Mouse (Mus musculus) liver, embryonic 11.5 days (tissue): ENCODE results near the gene Vwf. TPM values are rescaled to one million over a fixed set of nuclear protein-coding genes. Genes with fewer than 3 reads are reported as not detected.

Source experiments
- ATAC-seq: fragments of 200-750 bp; cut with Nextera tagmentation; replicated peaks from 2 replicates; pipeline ENCODE4 v1.8.0; 2017; ENCODE audit warnings: moderate number of reproducible peaks, mild to moderate bottlenecking, moderate TSS enrichment, moderate library complexity; ENCODE audit not compliant: low FRiP score
- DNase-seq: peaks from one replicate; pipeline ENCODE4 v3.0.0-alpha.2; 2017; ENCODE audit warnings: low spot score
- H3K27ac ChIP-seq: fragments of 300-500 bp; sonication (generic); 2 replicates; pipeline ENCODE4 v1.5.1; 2014; ENCODE audit warnings: mild to moderate bottlenecking, low read depth, low read length, control low read depth
- H3K27me3 ChIP-seq: fragments of 300-500 bp; sonication (generic); replicated peaks from 2 replicates; pipeline ENCODE4 v1.6.1; 2014; ENCODE audit warnings: low read length, mixed read lengths; ENCODE audit not compliant: control insufficient read depth, insufficient read depth
- H3K36me3 ChIP-seq: fragments of 300-500 bp; sonication (generic); 2 replicates; pipeline ENCODE4 v1.6.1; 2014; ENCODE audit warnings: mild to moderate bottlenecking, low read length, moderate library complexity, mixed read lengths; ENCODE audit not compliant: control insufficient read depth, insufficient read depth
- H3K4me1 ChIP-seq: fragments of 300-500 bp; sonication (generic); replicated peaks from 2 replicates; pipeline ENCODE4 v1.6.1; 2014; ENCODE audit warnings: low read length, mixed read lengths; ENCODE audit not compliant: control insufficient read depth, insufficient read depth
- H3K4me2 ChIP-seq: fragments of 300-500 bp; sonication (generic); 2 replicates; pipeline ENCODE4 v1.6.1; 2014; ENCODE audit warnings: mild to moderate bottlenecking, control low read depth, moderate library complexity
- H3K4me3 ChIP-seq: fragments of 300-500 bp; sonication (generic); 2 replicates; pipeline ENCODE4 v1.5.1; 2014; ENCODE audit warnings: low read depth, low read length, control low read depth
- H3K9ac ChIP-seq: fragments of 300-500 bp; sonication (generic); 2 replicates; pipeline ENCODE4 v1.6.1; 2014; ENCODE audit warnings: low read depth, low read length, control low read depth
- H3K9me3 ChIP-seq: fragments of 300-500 bp; sonication (generic); 2 replicates; pipeline ENCODE4 v1.6.1; 2016; ENCODE audit warnings: low read length, inconsistent platforms, mixed read lengths; ENCODE audit not compliant: control insufficient read depth
- WGBS: fragments of 180-500 bp; shearing (Covaris S2); extraction: QIAGEN DNeasy Blood & Tissue Kit; methylation state at CpG from one replicate; pipeline ENCODE4 v1.1.7; 2014; 5-methylcytosine and 5-hydroxymethylcytosine counted together
- polyA plus RNA-seq: library from polyadenylated mRNA; unstranded; fragments of >200 nt; fragmentation: Nextera tagmentation; extraction: Ambion mirVana; gene quantifications from 2 replicates; pipeline ENCODE4 v1.2.1, GENCODE M21; 2014

Gene Vwf
- polyA plus RNA-seq, 1 experiment from 2014 or later = 32.4 TPM

DNA sequence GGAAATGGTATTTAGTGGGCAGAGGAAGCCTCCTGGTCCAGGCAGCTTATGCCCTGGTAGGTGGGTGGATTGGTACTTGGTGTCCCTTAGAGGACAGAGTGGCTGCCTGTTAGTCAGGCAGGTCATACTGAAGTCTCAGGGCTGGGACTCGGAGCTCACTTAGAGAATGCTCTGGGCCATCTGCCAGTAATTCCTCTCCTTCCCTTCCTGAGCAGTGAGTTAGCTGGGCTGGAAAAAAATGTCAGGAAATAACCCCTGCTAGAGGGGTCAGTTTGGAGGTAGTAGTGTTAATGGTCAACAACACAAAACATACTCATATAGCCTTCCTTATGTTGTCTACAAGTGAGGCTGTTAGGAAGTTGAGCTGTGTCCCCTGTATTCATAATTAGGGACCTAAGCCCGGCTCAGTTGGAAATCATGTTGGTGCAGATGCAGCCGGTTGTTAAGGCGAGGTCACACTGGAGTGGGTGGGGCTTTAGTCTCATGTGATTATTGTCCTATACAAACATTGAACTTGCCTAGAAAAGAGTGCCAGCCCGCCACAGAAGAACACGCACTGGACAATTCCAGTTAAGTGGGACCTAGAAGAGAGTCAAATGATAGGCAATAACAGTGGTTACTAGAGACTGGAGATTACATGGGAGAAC lies 33.5 kb upstream of the Vwf start:
- no peak for DNase-seq
- ATAC-seq = peak; percentile 42; the same call in 1 of the 2 replicates

GRCm38 (mm10) chr6:125515503-125516315 lies 30.9 kb upstream of the Vwf start:
- no peak overlapping the region for H3K9ac ChIP-seq
- 64% methylated on average over 11 of the region's 11 CpGs for WGBS
- no peaks in the 10 kb centered on the region for H3K9me3 ChIP-seq
- H3K4me1 ChIP-seq = peaks cover 20% of the 10 kb centered on the region
- H3K36me3 ChIP-seq = no peaks in the 10 kb centered on the region
- H3K4me2 ChIP-seq = no peak overlapping the region
- peak overlapping the region; percentile 26; the same call in 1 of the 2 replicates for H3K27ac ChIP-seq
- peak; percentile 67 for ATAC-seq
- no peak for DNase-seq
- no peak overlapping the region for H3K4me3 ChIP-seq
- H3K27me3 ChIP-seq = no peaks in the 10 kb centered on the region

More for the DNA sequence above, 33.5 kb upstream of the Vwf start:
- Histone ChIP-seq H3K4me2 (no peak overlapping the region), H3K36me3 (no peaks in the 10 kb centered on the region), H3K9ac (no peak overlapping the region), H3K27ac (peak overlapping the region; percentile 23; the same call in 1 of the 2 replicates), H3K4me3 (no peak overlapping the region), H3K9me3 (no peaks in the 10 kb centered on the region), H3K27me3 (no peaks in the 10 kb centered on the region), H3K4me1 (peaks cover 20% of the 10 kb centered on the region)
- WGBS = 36% methylated on average over 6 of the region's 6 CpGs

DNA sequence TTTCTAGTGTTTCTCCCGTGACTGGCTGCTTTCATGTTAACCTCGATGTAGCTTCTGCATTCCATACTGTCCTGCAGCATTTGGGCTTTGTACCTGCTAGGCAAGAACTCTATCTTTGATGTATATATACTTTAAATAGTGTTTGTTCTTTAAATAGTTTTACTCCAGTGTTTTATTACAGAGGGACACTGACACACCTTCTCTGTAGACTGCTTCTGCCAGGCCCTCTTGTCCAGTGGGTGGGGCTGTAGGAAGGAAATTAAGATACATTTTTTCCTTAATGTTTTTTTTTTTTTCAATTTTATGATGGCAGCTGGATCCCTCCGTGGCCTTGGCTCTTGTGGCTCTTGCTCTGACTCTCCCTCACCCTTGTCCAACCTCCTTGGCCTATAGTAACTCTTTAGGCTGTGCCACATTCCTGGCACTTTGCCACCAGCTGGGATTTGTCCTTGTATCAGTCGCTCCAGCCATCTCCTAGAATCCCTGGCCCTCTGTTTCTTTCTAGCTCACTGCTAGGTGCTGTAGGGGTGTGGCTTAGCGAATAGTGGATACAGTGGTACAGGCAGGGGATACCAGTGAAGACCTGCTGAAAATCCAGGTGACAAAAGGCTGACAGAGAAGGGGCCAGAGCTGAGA lies 24.9 kb upstream of the Vwf start:
- H3K4me3 ChIP-seq = no peak overlapping the region
- ATAC-seq = no peak
- no peak for DNase-seq
- H3K9ac ChIP-seq = no peak overlapping the region
- no peaks in the 10 kb centered on the region for H3K9me3 ChIP-seq
- no peak overlapping the region for H3K4me2 ChIP-seq
- H3K4me1 ChIP-seq = no peaks in the 10 kb centered on the region; the same call in 1 of the 2 replicates
- WGBS = 64% methylated on average over 5 of the region's 5 CpGs
- H3K27ac ChIP-seq = no peak overlapping the region
- H3K36me3 ChIP-seq = no peaks in the 10 kb centered on the region
- no peaks in the 10 kb centered on the region for H3K27me3 ChIP-seq

DNA sequence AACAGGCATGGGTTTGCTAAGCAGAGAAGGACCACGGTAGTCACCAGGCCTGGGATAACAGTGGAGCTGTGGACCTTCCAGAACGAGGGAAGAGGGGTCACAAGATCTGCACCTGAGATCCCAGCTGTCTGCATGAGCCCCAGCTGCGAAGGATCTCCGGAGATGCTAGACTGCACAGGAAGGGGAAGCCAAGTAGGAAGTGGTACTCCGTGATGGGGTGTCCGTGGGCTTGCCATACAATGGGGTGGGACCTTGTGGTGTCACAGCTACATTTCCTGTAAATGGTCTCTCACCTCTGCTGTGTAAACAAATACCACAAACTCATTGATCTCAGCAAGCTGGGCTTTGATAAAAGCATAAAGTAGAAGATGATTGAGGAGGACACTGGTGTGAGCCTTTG lies 22.5 kb upstream of the Vwf start:
- no peak overlapping the region for H3K4me3 ChIP-seq

DNA sequence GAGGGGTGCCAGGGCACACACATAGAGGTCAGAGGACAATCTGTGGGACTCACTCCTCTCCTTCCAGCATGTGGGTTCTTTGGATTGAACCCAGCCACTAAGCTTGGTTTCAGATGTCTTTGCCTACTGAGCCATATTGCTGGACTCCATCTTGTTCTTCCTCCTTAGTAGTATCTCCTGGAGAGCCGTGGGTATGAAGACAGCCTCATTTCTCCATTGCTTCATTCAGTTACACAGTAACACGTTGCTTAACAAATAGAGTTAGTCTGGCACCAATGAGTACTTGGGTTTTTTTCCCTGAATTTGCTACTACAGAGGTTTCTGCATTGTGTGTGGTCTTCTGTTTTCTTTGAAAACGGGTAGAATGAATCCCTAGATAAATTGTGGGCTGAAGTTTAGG lies 20.5 kb upstream of the Vwf start:
- H3K4me1 ChIP-seq = no peaks in the 10 kb centered on the region
- 57% methylated on average over 3 of the region's 3 CpGs for WGBS
- H3K4me3 ChIP-seq = no peak overlapping the region
- no peaks in the 10 kb centered on the region for H3K36me3 ChIP-seq
- ATAC-seq (no peak), DNase-seq (no peak)
- no peak overlapping the region for H3K4me2 ChIP-seq
- no peaks in the 10 kb centered on the region for H3K27me3 ChIP-seq
- no peaks in the 10 kb centered on the region for H3K9me3 ChIP-seq
- no peak overlapping the region for H3K9ac ChIP-seq
- H3K27ac ChIP-seq = no peak overlapping the region

More for the DNA sequence above, 22.5 kb upstream of the Vwf start:
- no peak overlapping the region for H3K9ac ChIP-seq
- 57% methylated on average over 6 of the region's 6 CpGs for WGBS
- no peak overlapping the region for H3K4me2 ChIP-seq
- ATAC-seq (no peak), DNase-seq (no peak)
- H3K27ac ChIP-seq = no peak overlapping the region
- H3K9me3 ChIP-seq = no peaks in the 10 kb centered on the region
- no peaks in the 10 kb centered on the region for H3K36me3 ChIP-seq
- no peaks in the 10 kb centered on the region; the same call in 1 of the 2 replicates for H3K4me1 ChIP-seq
- H3K27me3 ChIP-seq = no peaks in the 10 kb centered on the region

DNA sequence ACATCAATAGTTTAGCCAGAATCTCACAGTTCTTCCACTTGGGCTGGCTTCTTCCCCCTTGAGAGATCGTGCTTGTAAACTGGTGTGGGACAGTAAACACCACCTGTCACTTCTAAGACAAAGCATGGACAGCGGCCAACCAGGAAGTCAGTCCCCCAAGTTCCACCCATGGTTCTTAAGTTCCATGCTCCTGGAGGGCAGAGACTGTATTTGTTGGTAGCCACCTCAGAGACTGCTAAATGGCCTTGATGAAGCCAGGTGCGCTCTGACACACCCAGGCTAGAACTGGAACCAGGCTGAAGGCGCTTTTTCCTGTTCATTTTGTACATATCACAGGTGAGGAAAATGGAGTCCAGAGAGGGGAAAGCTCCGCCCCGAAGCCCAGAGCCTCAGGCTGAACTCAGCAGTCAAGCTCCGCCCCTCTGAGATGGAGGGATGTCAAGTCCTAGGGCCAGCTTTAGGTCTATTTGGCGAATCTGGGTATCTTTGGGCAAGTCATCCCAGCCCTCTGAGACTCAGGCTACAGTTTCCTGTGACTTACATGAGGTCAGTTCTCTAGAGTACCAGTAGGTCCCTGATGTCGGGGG lies 17.9 kb upstream of the Vwf start:
- no peaks in the 10 kb centered on the region for H3K36me3 ChIP-seq
- H3K9ac ChIP-seq = no peak overlapping the region
- ATAC-seq (no peak), DNase-seq (no peak)
- H3K4me1 ChIP-seq = no peaks in the 10 kb centered on the region
- no peaks in the 10 kb centered on the region for H3K9me3 ChIP-seq
- H3K27ac ChIP-seq = no peak overlapping the region
- no peak overlapping the region for H3K4me3 ChIP-seq
- WGBS = 70% methylated on average over 9 of the region's 9 CpGs
- no peak overlapping the region for H3K4me2 ChIP-seq
- no peaks in the 10 kb centered on the region for H3K27me3 ChIP-seq

GRCm38 (mm10) chr6:125529479-125529878 lies 17.1 kb upstream of the Vwf start:
- no peaks in the 10 kb centered on the region for H3K36me3 ChIP-seq
- no peak overlapping the region for H3K4me2 ChIP-seq
- H3K9ac ChIP-seq = no peak overlapping the region
- H3K4me1 ChIP-seq = no peaks in the 10 kb centered on the region
- H3K27ac ChIP-seq = no peak overlapping the region
- ATAC-seq = no peak
- H3K9me3 ChIP-seq = no peaks in the 10 kb centered on the region
- no peak overlapping the region for H3K4me3 ChIP-seq
- no peaks in the 10 kb centered on the region for H3K27me3 ChIP-seq
- 82% methylated on average over 5 of the region's 5 CpGs for WGBS
- DNase-seq = no peak

- DNase-seq (no peak), ATAC-seq (no peak)
- no peak overlapping the region for H3K4me2 ChIP-seq
- H3K4me3 ChIP-seq = no peak overlapping the region
- H3K36me3 ChIP-seq = no peaks in the 10 kb centered on the region
- H3K9me3 ChIP-seq = no peaks in the 10 kb centered on the region
- no peak overlapping the region for H3K9ac ChIP-seq
- H3K4me1 ChIP-seq = no peaks in the 10 kb centered on the region
- H3K27ac ChIP-seq = no peak overlapping the region
- H3K27me3 ChIP-seq = no peaks in the 10 kb centered on the region
- 83% methylated on average over 11 of the region's 11 CpGs for WGBS
Measured at GRCm38 (mm10) chr6:125533104-125533650, 13.4 kb upstream of the Vwf start.
